ENCODE assay signal across 22 mouse cellular contexts in genomic region chr7:64310241-64310640, GRCm38 (mm10). TPM values are rescaled to one million over a fixed set of nuclear protein-coding genes. Genes with fewer than 3 reads are reported as not detected.
A peak's percentile ranks its signal among the peaks of the same experiment; 100 is the strongest.
DNase-seq lines count a peak whose midpoint lies in the region; ATAC-seq and TF ChIP-seq lines count a peak whose summit lies in the region.
"Had no signal": no experiment of that assay in that cellular context is flagged by ENCODE, and none has a peak within 500 bp of the region (broad histone marks: within the 10 kb centered on the region; RNA-seq: fewer than 3 reads in every experiment).

No protein-coding gene starts in this region.

- H3K4me1 ChIP-seq in hindbrain, embryonic 10.5 days (replicated peaks): no peaks in the 10 kb centered on the region
- no peaks in the 10 kb centered on the region for H3K4me1 ChIP-seq in hindbrain, embryonic 12.5 days
- H3K4me1 ChIP-seq in neural tube, embryonic 12.5 days: peaks cover 4% of the 10 kb centered on the region; the same call in 1 of the 2 replicates
- no peaks in the 10 kb centered on the region for H3K4me1 ChIP-seq in neural tube, embryonic 15.5 days
- H3K4me1 ChIP-seq: forebrain, embryonic 10.5 days; forebrain, embryonic 13.5 days; heart, embryonic 12.5 days; heart, embryonic 15.5 days; hindbrain, embryonic 15.5 days had no signal

- no peaks in the 10 kb centered on the region for H3K9me3 ChIP-seq in hindbrain, embryonic 10.5 days
- H3K9me3 ChIP-seq in hindbrain, embryonic 12.5 days (replicated peaks): no peaks in the 10 kb centered on the region
- H3K9me3 ChIP-seq in neural tube, embryonic 12.5 days: no peaks in the 10 kb centered on the region
- no peaks in the 10 kb centered on the region for H3K9me3 ChIP-seq in neural tube, embryonic 15.5 days (replicated peaks)
- H3K9me3 ChIP-seq: forebrain, embryonic 10.5 days; forebrain, embryonic 13.5 days; heart, embryonic 12.5 days; heart, embryonic 15.5 days; hindbrain, embryonic 15.5 days had no signal

- no peak overlapping the region for H3K4me2 ChIP-seq in hindbrain, embryonic 12.5 days (replicated peaks)
- no peak overlapping the region for H3K4me2 ChIP-seq in neural tube, embryonic 12.5 days (replicated peaks)
- no peak overlapping the region for H3K4me2 ChIP-seq in neural tube, embryonic 15.5 days
- H3K4me2 ChIP-seq: forebrain, embryonic 13.5 days; heart, embryonic 12.5 days; heart, embryonic 15.5 days; hindbrain, embryonic 15.5 days had no signal

- H3K4me3 ChIP-seq in hindbrain, embryonic 10.5 days: no peak overlapping the region
- no peak overlapping the region for H3K4me3 ChIP-seq in hindbrain, embryonic 12.5 days
- no peak overlapping the region for H3K4me3 ChIP-seq in layer of hippocampus, adult 2 months
- H3K4me3 ChIP-seq in neural tube, embryonic 12.5 days: no peak overlapping the region
- H3K4me3 ChIP-seq in neural tube, embryonic 15.5 days (replicated peaks): no peak overlapping the region
- H3K4me3 ChIP-seq in gastrocnemius, adult 2 months: no peak overlapping the region
- H3K4me3 ChIP-seq: forebrain, embryonic 10.5 days; forebrain, embryonic 13.5 days; heart, embryonic 12.5 days; heart, embryonic 15.5 days; hindbrain, embryonic 15.5 days had no signal

- TF ChIP-seq CTCF in layer of hippocampus, adult 2 months (conservative IDR thresholded peaks at IDR 0.05): no peak
- TF ChIP-seq CTCF in gastrocnemius, adult 2 months (IDR thresholded peaks at IDR 0.05): no peak

- no peaks in the 10 kb centered on the region for H3K27me3 ChIP-seq in hindbrain, embryonic 10.5 days (ENCODE audit: insufficient read depth, poor library complexity, severe bottlenecking)
- H3K27me3 ChIP-seq in hindbrain, embryonic 12.5 days: no peaks in the 10 kb centered on the region
- H3K27me3 ChIP-seq in neural tube, embryonic 12.5 days (replicated peaks): no peaks in the 10 kb centered on the region
- no peaks in the 10 kb centered on the region for H3K27me3 ChIP-seq in neural tube, embryonic 15.5 days (replicated peaks)
- H3K27me3 ChIP-seq: forebrain, embryonic 13.5 days; heart, embryonic 12.5 days; heart, embryonic 15.5 days; hindbrain, embryonic 15.5 days had no signal

- WGBS in hindbrain, embryonic 10.5 days: 80% methylated on average over 7 of the region's 7 CpGs
- 71% methylated on average over 7 of the region's 7 CpGs for WGBS in hindbrain, embryonic 12.5 days
- WGBS in neural tube, embryonic 12.5 days: 38% methylated on average over 7 of the region's 7 CpGs
- WGBS in neural tube, embryonic 15.5 days: 39% methylated on average over 7 of the region's 7 CpGs

- H3K9ac ChIP-seq in hindbrain, embryonic 12.5 days: no peak overlapping the region
- no peak overlapping the region for H3K9ac ChIP-seq in neural tube, embryonic 12.5 days
- H3K9ac ChIP-seq in neural tube, embryonic 15.5 days (replicated peaks): no peak overlapping the region
- H3K9ac ChIP-seq: forebrain, embryonic 13.5 days; heart, embryonic 12.5 days; heart, embryonic 15.5 days; hindbrain, embryonic 15.5 days had no signal

- DNase-seq in hindbrain, embryonic 10.5 days (ENCODE audit: low spot score): no peak
- DNase-seq in layer of hippocampus, adult 2 months (ENCODE audit: low spot score in 2 of 2): no peak
- DNase-seq in layer of hippocampus, adult 18-20 months (ENCODE audit: low spot score in 2 of 2): no peak
- no peak for DNase-seq in gastrocnemius, adult 2 months
- DNase-seq: adrenal gland, adult 8-10 months; adrenal gland, postnatal 25 days; cerebellum, adult 18-20 months; cerebellum, adult 9-10 months; cerebellum, postnatal 14 days; gastrocnemius, postnatal 14 days; heart, postnatal 10 days; heart, postnatal 36 days had no signal

- intact Hi-C loops in gastrocnemius, adult 2 months (cut with DNase I): loop anchor here (5.0 kb wide), 1 partner anchor 72 kb away; no protein-coding TSS in a partner anchor

- H3K36me3 ChIP-seq in hindbrain, embryonic 10.5 days: peaks cover 50% of the 10 kb centered on the region
- peaks cover 14% of the 10 kb centered on the region for H3K36me3 ChIP-seq in hindbrain, embryonic 12.5 days
- peaks cover 17% of the 10 kb centered on the region for H3K36me3 ChIP-seq in neural tube, embryonic 12.5 days
- peaks cover 10% of the 10 kb centered on the region; the same call in 1 of the 2 replicates for H3K36me3 ChIP-seq in neural tube, embryonic 15.5 days
- H3K36me3 ChIP-seq: heart, embryonic 15.5 days had no signal

- ATAC-seq in hindbrain, embryonic 12.5 days (ENCODE audit: low FRiP score): no peak
- peak; percentile 53 for ATAC-seq in neural tube, embryonic 12.5 days (ENCODE audit: low FRiP score, low read depth)
- no peak for ATAC-seq in neural tube, embryonic 15.5 days (ENCODE audit: low FRiP score)
- ATAC-seq: activated CD4-positive, CD25-positive, alpha-beta regulatory T cell, adult 4 months; forebrain, embryonic 13.5 days; forebrain, embryonic 16.5 days had no signal

- H3K27ac ChIP-seq in hindbrain, embryonic 10.5 days: peak overlapping the region; percentile 24; the same call in 1 of the 2 replicates
- no peak overlapping the region; the same call in 1 of the 2 replicates for H3K27ac ChIP-seq in hindbrain, embryonic 12.5 days
- H3K27ac ChIP-seq in layer of hippocampus, adult 2 months: peak overlapping the region; percentile 77; the same call in 1 of the 2 replicates
- H3K27ac ChIP-seq in neural tube, embryonic 12.5 days: no peak overlapping the region
- H3K27ac ChIP-seq in neural tube, embryonic 15.5 days (replicated peaks): peak overlapping the region; percentile 65
- no peak overlapping the region for H3K27ac ChIP-seq in gastrocnemius, adult 2 months
- H3K27ac ChIP-seq: forebrain, embryonic 10.5 days; forebrain, embryonic 13.5 days; heart, embryonic 15.5 days; hindbrain, embryonic 15.5 days had no signal

RNA-seq across cellular contexts. Expression of gene Mtmr10, which starts 22.8 kb away (rescaled TPM):
- polyA plus RNA-seq in hindbrain, embryonic 10.5 days (2016; fragmentation: Nextera tagmentation; extraction: Ambion mirVana): 11.9 and 13.1 TPM in 2 replicates
- polyA plus RNA-seq in hindbrain, embryonic 12.5 days (2016; fragmentation: Nextera tagmentation; extraction: Ambion mirVana): 14.7 and 15.6 TPM in 2 replicates
- total RNA-seq in layer of hippocampus, adult 2 months (2021): 10 to 100 TPM; 14.9 to 18.7 TPM
- total RNA-seq in layer of hippocampus, adult 18-20 months (2021): 10 to 100 TPM; 13.3 to 17.2 TPM
- polyA plus RNA-seq in neural tube, embryonic 12.5 days (2016; fragmentation: Nextera tagmentation; extraction: Ambion mirVana): 13.6 and 14.5 TPM in 2 replicates
- polyA plus RNA-seq in neural tube, embryonic 15.5 days (2015; fragmentation: Nextera tagmentation; extraction: Ambion mirVana): 12.2 and 13.4 TPM in 2 replicates
- total RNA-seq in gastrocnemius, adult 2 months (2021): 10 to 100 TPM; 19.6 to 28.7 TPM

Comparison
In these comparisons a context has a peak if more than half of its experiments do, and no peak if none do; other contexts are left out.
1. H3K27ac ChIP-seq: peak in hindbrain, embryonic 10.5 days (single experiment), layer of hippocampus, adult 2 months (single experiment) and neural tube, embryonic 15.5 days (single experiment); none in hindbrain, embryonic 12.5 days (single experiment), neural tube, embryonic 12.5 days (single experiment) and gastrocnemius, adult 2 months (single experiment).